Mouse (Mus musculus) frontal cortex, postnatal 36 days (tissue): ENCODE data around the gene Cobl.

ENCODE experiments used
- DNase-seq, 2 experiments: peaks; one replicate each; pipeline ENCODE4 v3.0.0; 2022; ENCODE audit warnings: low spot score in 2 of 2

The Cobl gene

GRCm38 (mm10) chr11:12444215-12444614 lies 20.5 kb downstream of the Cobl start:
- DNase-seq: no peak

- DNase-seq: no peak
Measured at GRCm38 (mm10) chr11:12443614-12444013, 21.1 kb downstream of the Cobl start.

GRCm38 (mm10) chr11:12443185-12443584 lies 21.6 kb downstream of the Cobl start:
- DNase-seq: no peak

GRCm38 (mm10) chr11:12442283-12442682 lies 22.5 kb downstream of the Cobl start:
- DNase-seq: no peak

- DNase-seq: no peak
Measured at GRCm38 (mm10) chr11:12435905-12436304, 28.9 kb downstream of the Cobl start.

GRCm38 (mm10) chr11:12435018-12435417 lies 29.7 kb downstream of the Cobl start:
- DNase-seq: no peak

- DNase-seq: no peak
Measured at GRCm38 (mm10) chr11:12434597-12434996, 30.2 kb downstream of the Cobl start.

- no peak for DNase-seq
Measured at GRCm38 (mm10) chr11:12431911-12432310, 32.8 kb downstream of the Cobl start.

GRCm38 (mm10) chr11:12430231-12431041 lies 34.3 kb downstream of the Cobl start:
- no peak for DNase-seq

GRCm38 (mm10) chr11:12426746-12427145 lies 38.0 kb downstream of the Cobl start:
- DNase-seq: no peak

GRCm38 (mm10) chr11:12424205-12424604 lies 40.6 kb downstream of the Cobl start:
- no peak for DNase-seq

- DNase-seq: no peak
Measured at GRCm38 (mm10) chr11:12421183-12421582, 43.6 kb downstream of the Cobl start.

- no peak for DNase-seq
Measured at GRCm38 (mm10) chr11:12420146-12420545, 44.6 kb downstream of the Cobl start.

GRCm38 (mm10) chr11:12416899-12417298 lies 47.9 kb downstream of the Cobl start:
- peak; percentile 43 to 63 for DNase-seq

GRCm38 (mm10) chr11:12415329-12415728 lies 49.4 kb downstream of the Cobl start:
- no peak for DNase-seq

GRCm38 (mm10) chr11:12411950-12412349 lies 52.8 kb downstream of the Cobl start:
- no peak for DNase-seq

GRCm38 (mm10) chr11:12411075-12411807 lies 53.5 kb downstream of the Cobl start:
- DNase-seq: no peak

GRCm38 (mm10) chr11:12409463-12409862 lies 55.3 kb downstream of the Cobl start:
- no peak for DNase-seq

- peak in 1 of 2 experiments; percentile 36 for DNase-seq
Measured at GRCm38 (mm10) chr11:12407834-12408233, 56.9 kb downstream of the Cobl start.

GRCm38 (mm10) chr11:12399903-12400302 lies 64.9 kb downstream of the Cobl start:
- DNase-seq: no peak

- DNase-seq: no peak
Measured at GRCm38 (mm10) chr11:12396196-12396595, 68.6 kb downstream of the Cobl start.

- DNase-seq: no peak
Measured at GRCm38 (mm10) chr11:12394701-12395100, 70.1 kb downstream of the Cobl start.

- peak; percentile 63 to 88 for DNase-seq
Measured at GRCm38 (mm10) chr11:12394151-12394550, 70.6 kb downstream of the Cobl start.
